Mouse (Mus musculus) 416B (cell line): ENCODE data around the gene Myo15.
"Not testable (repeated sequence)": the region's sequence is repeated elsewhere in the genome, so short reads cannot be mapped to it uniquely, and the experiment has no call there.

Experiments used
- DNase-seq: peaks from one replicate; pipeline ENCODE4 v3.0.0; 2011; ENCODE audit warnings: low read depth

The Myo15 gene

DNA sequence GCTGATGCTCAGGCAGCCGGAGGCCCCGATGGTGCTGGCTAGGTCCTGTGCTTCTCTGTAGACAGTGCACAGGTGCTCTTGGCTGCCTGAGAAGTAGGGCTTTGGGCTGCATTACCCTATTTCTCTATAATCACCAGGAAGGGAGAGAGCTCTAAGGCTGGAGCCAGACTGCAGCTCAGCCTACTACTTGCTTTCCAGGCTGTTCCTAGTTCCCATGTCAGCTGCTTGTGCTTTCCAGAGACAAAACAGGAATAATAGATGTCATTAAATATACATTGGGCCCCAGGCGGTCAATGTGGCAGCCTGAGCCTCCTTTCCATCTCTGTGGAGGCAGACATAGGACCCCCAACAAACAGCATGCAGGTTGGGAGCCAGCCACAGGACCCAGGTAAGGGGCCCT, at the start of gene Myo15:
Gene Myo15 (plus strand): TSS at position 301 of the 400 bp plus-strand sequence.
- DNase-seq: no peak

GRCm38 (mm10) chr11:60422046-60422668, 47.0 kb upstream of the Myo15 start:
- peak; percentile 57 for DNase-seq

DNA sequence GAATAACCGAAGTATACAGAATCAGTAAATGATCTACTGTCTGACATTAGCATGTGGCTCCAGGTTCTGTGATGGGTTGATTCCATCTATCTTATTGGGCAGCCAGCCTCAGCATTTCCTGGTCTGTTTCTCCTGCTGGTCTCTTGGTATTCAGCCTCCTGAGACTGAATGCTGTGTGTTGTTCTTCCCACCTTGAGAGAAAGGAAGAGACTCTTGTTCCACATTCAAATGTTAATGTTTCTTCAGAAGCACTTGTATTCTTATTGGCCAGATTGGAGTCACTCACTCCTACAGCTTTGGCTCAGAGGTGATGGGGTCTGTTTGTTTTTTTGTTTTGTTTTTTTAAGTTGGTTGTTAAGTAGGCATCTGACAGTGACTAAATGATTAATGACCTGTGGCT, 46.1 kb upstream of the Myo15 start:
- DNase-seq: no peak

GRCm38 (mm10) chr11:60426417-60426816, 42.7 kb upstream of the Myo15 start:
- no peak for DNase-seq

- DNase-seq: no peak
These were observed 41.5 kb upstream of the Myo15 start for GRCm38 (mm10) chr11:60427628-60428027.

DNA sequence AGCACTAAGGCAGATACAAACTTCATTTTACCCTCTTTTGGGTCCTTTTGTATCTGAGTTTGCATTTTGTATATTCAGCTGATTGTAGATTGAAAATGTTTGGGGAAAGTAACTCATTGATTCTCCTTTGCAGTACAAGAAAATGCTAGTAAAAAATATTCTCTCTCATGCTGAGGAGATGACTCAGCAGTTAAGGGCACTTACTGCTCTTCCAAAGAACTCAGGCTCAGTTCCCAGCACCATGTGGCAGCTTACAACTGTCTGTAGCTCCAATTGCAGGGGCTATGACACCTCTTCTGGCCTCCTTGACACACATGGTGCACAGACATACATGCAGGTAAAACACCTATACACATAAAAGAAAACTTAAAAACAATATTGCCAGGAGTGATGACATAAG, 35.6 kb upstream of the Myo15 start:
- DNase-seq: no peak

DNA sequence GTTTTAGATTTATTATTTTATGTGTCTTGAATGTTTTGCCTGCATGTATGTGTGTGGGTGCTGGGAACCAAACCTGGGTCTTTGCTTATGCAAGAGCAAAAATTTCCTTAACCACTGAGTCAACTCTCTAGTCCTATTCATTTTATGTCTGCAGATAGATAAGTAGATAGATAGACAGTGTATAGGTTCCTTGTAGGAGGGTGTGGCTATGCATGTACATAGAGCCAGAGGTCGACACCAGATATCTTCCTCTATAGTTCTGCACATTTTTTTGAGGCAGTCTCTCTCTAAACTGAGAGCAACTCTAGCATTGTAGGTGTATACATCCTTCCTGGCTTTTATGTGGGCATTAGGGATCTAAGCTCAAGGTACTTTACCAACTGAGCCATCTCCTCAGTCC, 34.0 kb upstream of the Myo15 start:
- DNase-seq: no peak

- peak; percentile 89 for DNase-seq
These were observed 32.5 kb upstream of the Myo15 start for GRCm38 (mm10) chr11:60436618-60437017.

DNA sequence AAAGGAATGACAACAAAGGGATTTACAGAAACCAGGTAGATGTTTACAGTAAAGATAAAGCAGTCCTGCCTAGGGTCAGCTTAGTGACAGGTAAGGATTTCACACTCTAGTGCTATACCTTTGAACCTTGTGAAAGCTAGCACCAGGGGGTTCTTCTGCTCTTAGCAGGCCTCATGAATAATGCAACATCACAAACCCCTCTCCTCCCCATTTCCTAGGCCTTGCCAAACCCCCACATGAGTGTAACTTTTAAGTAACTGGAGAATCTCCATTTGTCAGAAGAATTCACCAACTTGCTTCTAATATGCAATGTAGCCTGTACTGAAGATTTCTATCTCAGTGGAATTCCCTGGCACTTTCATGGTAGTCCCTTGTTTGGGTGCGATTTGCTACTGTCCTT, 29.5 kb upstream of the Myo15 start:
- not testable (repeated sequence) for DNase-seq

DNA sequence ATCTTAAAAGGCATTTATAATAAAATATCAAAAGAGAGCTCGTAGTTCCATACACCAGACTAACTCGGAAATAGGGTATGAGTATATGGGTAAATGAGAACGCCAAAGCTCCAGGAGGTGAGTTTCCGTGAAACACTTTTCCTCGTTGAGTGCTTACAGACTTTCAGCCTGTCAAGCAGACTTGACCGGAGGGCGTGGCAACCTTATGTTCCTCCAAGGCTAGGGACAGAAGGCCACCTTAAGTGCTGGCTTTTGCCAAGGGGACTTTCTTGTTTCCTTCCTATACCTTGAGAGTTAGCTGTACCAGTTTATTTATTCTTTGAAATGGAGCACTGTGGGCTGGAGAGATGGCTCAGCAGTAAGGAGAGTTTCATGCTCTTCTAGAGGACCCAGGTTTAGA, 29.0 kb upstream of the Myo15 start:
- no peak for DNase-seq

DNA sequence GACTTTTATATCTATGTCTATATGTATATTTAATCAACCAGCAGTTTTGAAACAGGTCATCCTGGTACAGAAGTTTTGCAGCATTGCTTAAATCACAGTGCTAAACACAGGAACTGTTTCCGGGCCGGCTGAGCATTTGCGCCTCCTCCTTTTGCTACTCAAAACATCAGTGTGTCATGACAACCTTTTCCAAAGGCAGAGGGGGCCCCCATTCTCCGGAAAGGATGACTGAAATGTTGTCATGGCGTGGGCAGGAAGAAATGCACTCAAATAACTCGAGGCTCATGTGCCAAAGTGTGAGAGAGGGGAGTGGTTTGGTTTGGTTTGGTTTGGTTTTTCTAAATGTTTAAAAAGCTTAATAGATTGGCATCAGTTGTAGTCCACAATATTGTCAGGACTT, 26.2 kb upstream of the Myo15 start:
- DNase-seq: no peak

- no peak for DNase-seq
These were observed 25.1 kb upstream of the Myo15 start for GRCm38 (mm10) chr11:60444007-60444406.

DNA sequence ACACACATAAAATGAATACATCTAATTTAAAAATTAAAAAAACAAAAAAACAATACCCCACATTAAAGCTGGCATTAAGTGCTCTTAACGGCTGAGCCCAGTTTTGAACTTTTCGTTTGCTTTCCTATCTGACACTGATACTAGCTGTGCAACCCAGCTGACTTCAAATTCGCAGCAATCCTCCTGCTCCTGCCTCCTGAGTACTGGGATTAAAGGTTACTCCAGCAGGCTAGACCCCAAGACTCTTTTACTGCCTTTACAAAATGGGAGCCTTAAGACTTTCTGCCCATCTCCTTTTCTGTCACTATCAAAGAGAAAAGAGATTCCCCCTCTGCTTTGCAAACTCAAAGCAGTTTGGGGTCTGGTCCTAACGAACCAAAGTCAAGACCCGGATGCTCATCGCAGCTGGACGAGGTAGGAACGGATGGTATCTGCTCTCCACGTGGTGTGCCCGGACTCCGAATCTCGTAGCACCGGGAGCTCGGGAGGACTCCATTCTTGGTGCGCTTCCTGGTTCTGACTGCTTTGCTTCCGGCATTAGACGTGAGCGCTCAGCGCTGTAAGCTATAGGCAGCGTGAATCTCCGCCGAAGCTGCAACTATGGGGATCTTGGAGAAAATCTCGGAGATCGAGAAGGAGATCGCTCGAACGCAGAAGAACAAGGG, 14.9 kb upstream of the Myo15 start, which contains the start of gene Drg2:
Gene Drg2 (plus strand): TSS at position 512 of the 665 bp plus-strand sequence.
- peak; percentile 95 for DNase-seq

DNA sequence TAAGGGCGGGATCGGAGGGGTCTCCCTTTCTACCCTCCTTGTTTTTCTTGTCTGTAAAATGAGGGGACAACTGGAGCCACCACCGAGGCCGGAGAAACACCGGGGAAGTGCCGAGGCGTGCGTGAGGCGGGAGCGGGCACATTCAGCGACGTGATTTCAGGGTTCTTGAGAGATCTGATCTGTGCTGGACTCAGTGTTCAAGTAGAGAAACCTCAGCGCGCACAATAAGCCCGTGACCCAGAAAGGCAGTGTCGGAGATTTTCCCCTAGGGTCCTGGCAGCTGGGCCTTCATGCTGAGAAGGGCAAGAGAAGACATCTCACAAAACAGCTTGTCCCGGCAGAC, 14.4 kb upstream of the Myo15 start:
- no peak for DNase-seq

- peak; percentile 40 for DNase-seq
These were observed 11.2 kb upstream of the Myo15 start for GRCm38 (mm10) chr11:60457973-60458372.

DNA sequence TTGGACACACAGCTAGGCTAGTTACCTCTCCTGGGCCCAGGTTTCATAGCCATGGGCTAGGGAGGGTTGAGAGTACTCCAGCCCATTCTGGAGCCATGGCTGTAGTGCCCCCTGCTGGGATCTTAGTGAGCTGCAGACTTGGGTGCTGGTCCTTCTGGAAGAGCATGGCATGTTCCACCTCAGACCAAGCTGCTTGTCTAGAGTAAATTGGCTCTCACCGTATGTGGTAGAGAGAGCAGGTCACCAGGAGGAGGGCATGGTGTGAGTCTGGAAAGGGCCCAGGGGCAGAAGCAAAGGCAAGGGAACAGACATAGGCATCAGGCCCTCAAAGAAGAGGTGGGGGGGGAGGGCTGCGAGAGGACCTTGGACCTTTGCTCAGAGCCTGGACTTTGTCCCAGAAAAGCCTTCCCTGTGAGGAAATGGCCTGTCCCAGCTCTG, 3.2 kb upstream of the Myo15 start:
- peak; percentile 50 for DNase-seq

GRCm38 (mm10) chr11:60470743-60471142, 1.6 kb downstream of the Myo15 start:
- no peak for DNase-seq

DNA sequence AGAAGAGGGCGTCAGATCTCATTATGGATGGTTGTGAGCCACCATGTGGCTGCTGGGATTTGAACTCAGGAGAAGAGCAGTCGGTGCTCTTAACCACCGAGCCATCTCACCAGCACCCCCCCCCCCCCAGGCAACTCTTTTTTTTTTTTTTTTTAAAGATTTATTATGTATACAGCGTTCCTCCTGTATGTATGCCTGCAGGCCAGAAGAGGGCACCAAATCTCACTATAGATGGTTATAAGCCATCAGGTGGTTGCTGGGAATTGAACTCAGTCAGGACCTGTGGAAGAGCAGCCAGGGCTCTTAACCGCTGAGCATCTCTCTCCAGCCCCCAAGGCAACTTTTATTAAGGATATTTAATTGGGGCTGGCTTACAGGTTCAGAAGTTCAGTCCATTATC, 5.4 kb downstream of the Myo15 start:
- DNase-seq: no peak

DNA sequence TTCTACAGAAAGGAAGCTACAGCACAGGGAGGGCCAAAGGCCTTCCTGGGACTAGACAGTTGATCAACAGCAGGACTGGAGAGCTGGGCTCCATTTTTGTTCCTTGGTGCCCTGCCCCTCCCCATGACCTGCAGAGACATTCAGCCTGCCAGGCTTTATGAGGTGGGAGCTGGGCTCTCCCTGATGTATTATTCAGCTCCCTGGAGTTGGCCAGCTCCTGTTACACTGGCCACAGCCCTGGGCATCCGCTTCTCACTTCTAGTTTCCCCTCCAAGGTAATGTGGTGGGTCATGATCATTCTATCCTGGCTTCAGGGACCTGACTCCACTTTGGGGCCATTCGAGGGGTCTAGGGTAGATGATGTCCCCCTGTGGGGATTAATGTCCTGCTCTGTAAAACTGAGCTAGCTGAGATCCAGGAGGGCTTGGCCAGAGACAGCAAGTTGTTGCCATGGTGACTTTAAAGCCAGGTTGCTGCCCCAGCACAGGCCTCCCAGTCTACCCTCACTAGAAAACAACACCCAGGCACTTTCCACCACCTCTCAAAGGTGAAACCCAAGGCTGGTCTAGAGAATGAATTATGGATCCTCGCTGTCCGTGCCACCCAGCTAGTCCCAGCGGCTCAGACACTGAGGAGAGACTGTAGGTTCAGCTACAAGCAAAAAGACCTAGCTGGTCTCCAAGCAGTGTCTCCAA, 6.7 kb downstream of the Myo15 start:
- DNase-seq: no peak

DNA sequence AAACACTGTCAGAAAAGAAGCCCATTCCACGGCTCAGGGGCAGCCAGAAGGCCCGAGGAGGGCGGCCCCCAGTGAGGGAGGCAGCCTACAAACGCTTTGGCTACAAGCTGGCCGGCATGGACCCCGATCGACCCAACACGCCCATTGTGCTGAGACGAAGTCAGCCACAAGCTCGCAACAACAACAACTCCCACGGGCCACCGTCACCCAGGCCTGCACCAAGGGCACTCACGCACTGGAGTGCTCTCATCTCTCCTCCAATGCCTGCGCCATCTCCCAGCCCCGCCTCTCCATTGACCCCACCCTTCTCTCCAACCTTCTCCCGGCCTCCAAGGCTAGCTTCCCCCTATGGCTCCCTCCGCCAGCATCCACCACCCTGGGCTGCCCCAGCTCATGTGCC, 9.0 kb downstream of the Myo15 start:
- no peak for DNase-seq

- DNase-seq: no peak
These were observed 17.1 kb downstream of the Myo15 start for GRCm38 (mm10) chr11:60486267-60486666.

DNA sequence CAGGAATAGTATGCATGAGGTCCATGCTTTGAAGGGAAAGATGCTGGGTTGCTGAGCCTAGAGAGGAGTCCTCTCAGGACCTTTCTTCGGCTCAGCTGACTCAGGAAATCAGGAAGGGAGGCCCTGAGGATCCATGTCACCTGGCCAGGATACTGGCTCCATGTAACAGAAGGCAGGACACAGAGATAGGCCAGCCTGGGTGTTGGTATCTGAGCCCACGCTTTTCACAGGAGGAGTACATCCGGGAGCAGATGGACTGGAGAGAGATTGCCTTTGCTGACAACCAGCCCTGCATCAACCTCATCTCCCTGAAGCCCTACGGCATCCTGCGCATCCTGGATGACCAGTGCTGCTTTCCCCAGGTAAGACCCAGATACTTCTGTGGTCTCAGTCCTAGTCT, 23.6 kb downstream of the Myo15 start:
- DNase-seq: no peak

GRCm38 (mm10) chr11:60495692-60496091, 26.6 kb downstream of the Myo15 start:
- peak; percentile 60 for DNase-seq
